Mouse (Mus musculus) liver, embryonic 14.5 days (tissue): ENCODE data around the gene Pus10.

Experiments
- CTCF ChIP-seq: IDR thresholded peaks from 2 replicates; pipeline ENCODE4 v1.5.1; 2016; ENCODE audit warnings: antibody characterized with exemption, low read depth, control low read depth
- EP300 ChIP-seq: IDR thresholded peaks from 2 replicates; pipeline ENCODE4 v1.6.1; 2016; ENCODE audit warnings: antibody characterized with exemption, low read depth

- no peak for TF ChIP-seq EP300
- no peak for TF ChIP-seq CTCF
Observed at GRCm38 (mm10) chr11:23782038-23782437, 116.6 kb downstream of the Pus10 start.
